30 mouse cellular contexts compared by ENCODE assay signal in the genomic region with DNA sequence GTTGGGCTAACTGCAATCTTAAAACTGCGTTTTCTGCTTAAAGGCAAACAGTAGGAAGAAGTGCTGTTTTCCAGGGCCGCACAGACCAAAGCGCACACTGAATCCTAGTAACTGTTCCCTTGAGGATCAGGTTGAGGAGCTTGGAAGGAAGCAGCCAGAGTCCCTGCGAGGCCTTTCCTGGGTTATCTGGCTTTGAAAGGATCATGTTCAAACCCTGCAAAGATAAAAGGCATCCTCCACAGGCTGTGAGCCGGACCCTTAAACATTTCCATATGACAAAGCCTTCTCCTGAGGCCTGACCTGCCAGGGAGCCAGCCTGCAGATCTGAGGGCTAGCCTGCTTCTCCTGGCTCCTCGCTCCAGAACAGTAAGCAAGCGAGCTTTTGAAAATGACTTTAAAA. TPM values are rescaled to one million over a fixed set of nuclear protein-coding genes. Genes with fewer than 3 reads are reported as not detected.
DNase-seq lines count a peak whose midpoint lies in the region; ATAC-seq and TF ChIP-seq lines count a peak whose summit lies in the region.
"Had no signal": no experiment of that assay in that cellular context is flagged by ENCODE, and none has a peak within 500 bp of the region (broad histone marks: within the 10 kb centered on the region; RNA-seq: fewer than 3 reads in every experiment).

No protein-coding gene starts in this region.

- H3K27me3 ChIP-seq in midbrain, embryonic 14.5 days (ENCODE audit: control insufficient read depth, insufficient read depth, low read length): no peaks in the 10 kb centered on the region
- H3K27me3 ChIP-seq in midbrain, postnatal 0 days (ENCODE audit: insufficient read depth, low read length): no peaks in the 10 kb centered on the region
- no peaks in the 10 kb centered on the region for H3K27me3 ChIP-seq in forebrain, embryonic 15.5 days
- H3K27me3 ChIP-seq: embryonic facial prominence, embryonic 15.5 days; neural tube, embryonic 12.5 days; stomach, embryonic 15.5 days had no signal

- H3K4me2 ChIP-seq in midbrain, embryonic 14.5 days (ENCODE audit: low read length): no peak overlapping the region
- no peak overlapping the region for H3K4me2 ChIP-seq in midbrain, postnatal 0 days (ENCODE audit: low read depth, low read length, poor library complexity, severe bottlenecking)
- H3K4me2 ChIP-seq in forebrain, embryonic 15.5 days (replicated peaks): no peak overlapping the region
- H3K4me2 ChIP-seq: embryonic facial prominence, embryonic 15.5 days; kidney, embryonic 15.5 days; liver, embryonic 11.5 days; midbrain, embryonic 11.5 days; neural tube, embryonic 12.5 days; stomach, embryonic 15.5 days had no signal

- no peak overlapping the region for H3K4me3 ChIP-seq in midbrain, embryonic 14.5 days (replicated peaks; ENCODE audit: low read depth, low read length)
- no peak overlapping the region for H3K4me3 ChIP-seq in midbrain, postnatal 0 days (ENCODE audit: low read depth, low read length)
- no peak overlapping the region for H3K4me3 ChIP-seq in forebrain, embryonic 15.5 days
- H3K4me3 ChIP-seq: embryonic facial prominence, embryonic 15.5 days; kidney, embryonic 15.5 days; neural tube, embryonic 12.5 days; stomach, embryonic 15.5 days had no signal

- 35% methylated on average over 7 of the region's 7 CpGs for WGBS in midbrain, embryonic 14.5 days
- WGBS in midbrain, postnatal 0 days: 34% methylated on average over 7 of the region's 7 CpGs
- 55% methylated on average over 7 of the region's 7 CpGs for WGBS in forebrain, embryonic 15.5 days

- TF ChIP-seq CTCF in midbrain, postnatal 0 days (IDR thresholded peaks at IDR 0.05): no peak

- peak; percentile 29 for DNase-seq in midbrain, embryonic 14.5 days
- no peak for DNase-seq in midbrain, postnatal 0 days (ENCODE audit: low spot score)
- peak; percentile 4 for DNase-seq in embryo, embryonic 11.5 days (ENCODE audit: low read depth, low spot score)
- peak; percentile 23 for DNase-seq in forelimb bud, embryonic 11.5 days (ENCODE audit: low read depth, low spot score)
- no peak for DNase-seq in thymus, postnatal 0 days (ENCODE audit: low spot score)
- no peak for DNase-seq in right cerebral cortex, postnatal 10 days (ENCODE audit: low spot score in 2 of 2)
- DNase-seq: adrenal gland, adult 8-10 months; cerebellum, adult 18-20 months; cerebellum, postnatal 36 days; forebrain, postnatal 0 days; gastrocnemius, postnatal 25 days; heart, adult 18-20 months; heart, postnatal 36 days; kidney, adult 11 months; kidney, postnatal 36 days; liver, postnatal 0 days; retina, postnatal 1 day; right cerebral cortex, postnatal 4 days; thymus, postnatal 36 days had no signal

- no peak overlapping the region for H3K27ac ChIP-seq in midbrain, embryonic 14.5 days (replicated peaks; ENCODE audit: low read depth, low read length)
- no peak overlapping the region for H3K27ac ChIP-seq in midbrain, postnatal 0 days (ENCODE audit: low read depth, low read length)
- no peak overlapping the region for H3K27ac ChIP-seq in forebrain, embryonic 15.5 days (replicated peaks)
- H3K27ac ChIP-seq: embryonic facial prominence, embryonic 15.5 days; kidney, embryonic 15.5 days; macrophage; neural tube, embryonic 12.5 days; stomach, embryonic 15.5 days had no signal

- H3K9ac ChIP-seq in midbrain, embryonic 14.5 days (replicated peaks; ENCODE audit: low read length): no peak overlapping the region
- H3K9ac ChIP-seq in midbrain, postnatal 0 days (replicated peaks; ENCODE audit: low read length, poor library complexity, severe bottlenecking): no peak overlapping the region
- no peak overlapping the region for H3K9ac ChIP-seq in forebrain, embryonic 15.5 days (replicated peaks)
- H3K9ac ChIP-seq: embryonic facial prominence, embryonic 15.5 days; forebrain, postnatal 0 days; kidney, embryonic 15.5 days; liver, postnatal 0 days; neural tube, embryonic 12.5 days; stomach, embryonic 15.5 days had no signal

- H3K36me3 ChIP-seq in midbrain, embryonic 14.5 days (ENCODE audit: control insufficient read depth, insufficient read depth, low read length): no peaks in the 10 kb centered on the region
- H3K36me3 ChIP-seq in midbrain, postnatal 0 days (ENCODE audit: insufficient read depth, low read length): no peaks in the 10 kb centered on the region
- H3K36me3 ChIP-seq in forebrain, embryonic 15.5 days: no peaks in the 10 kb centered on the region
- H3K36me3 ChIP-seq: embryonic facial prominence, embryonic 15.5 days; kidney, embryonic 15.5 days; neural tube, embryonic 12.5 days; stomach, embryonic 15.5 days had no signal

- ATAC-seq in midbrain, embryonic 14.5 days (ENCODE audit: low FRiP score, low TSS enrichment): no peak
- no peak for ATAC-seq in midbrain, postnatal 0 days (ENCODE audit: low FRiP score)
- ATAC-seq in forebrain, embryonic 15.5 days (replicated peaks): no peak
- ATAC-seq: forebrain, postnatal 0 days; liver, postnatal 0 days; lung, postnatal 0 days had no signal

- no peaks in the 10 kb centered on the region for H3K9me3 ChIP-seq in midbrain, embryonic 14.5 days (ENCODE audit: control insufficient read depth, low read length)
- H3K9me3 ChIP-seq in midbrain, postnatal 0 days (ENCODE audit: low read length): no peaks in the 10 kb centered on the region
- H3K9me3 ChIP-seq in forebrain, embryonic 15.5 days: no peaks in the 10 kb centered on the region
- H3K9me3 ChIP-seq: embryonic facial prominence, embryonic 15.5 days; kidney, embryonic 15.5 days; neural tube, embryonic 12.5 days; stomach, embryonic 15.5 days had no signal

- H3K4me1 ChIP-seq in midbrain, embryonic 14.5 days (ENCODE audit: control insufficient read depth, insufficient read depth, low read length): peaks cover 9% of the 10 kb centered on the region; the same call in 1 of the 2 replicates
- H3K4me1 ChIP-seq in midbrain, postnatal 0 days (ENCODE audit: insufficient read depth, low read length): no peaks in the 10 kb centered on the region
- H3K4me1 ChIP-seq in forebrain, embryonic 15.5 days: no peaks in the 10 kb centered on the region
- H3K4me1 ChIP-seq: embryonic facial prominence, embryonic 15.5 days; kidney, embryonic 15.5 days; neural tube, embryonic 12.5 days; stomach, embryonic 15.5 days had no signal

RNA-seq across cellular contexts. Expression of gene Irx2, which starts 56.7 kb away (rescaled TPM):
- polyA plus RNA-seq in midbrain, embryonic 14.5 days (2014; fragmentation: Nextera tagmentation; extraction: Ambion mirVana): 57.1 and 64.8 TPM in 2 replicates
- 68.5 and 76.4 TPM in 2 replicates for total RNA-seq in midbrain, postnatal 0 days (2014; rRNA removed)
- 21.2 and 26.5 TPM in 2 replicates for polyA plus RNA-seq in midbrain, postnatal 0 days (2015; fragmentation: Nextera tagmentation; extraction: Ambion mirVana)
- 0.17 and 0.29 TPM in 2 replicates for polyA plus RNA-seq in thymus, postnatal 0 days (2015; fragmentation: Nextera tagmentation; extraction: Ambion mirVana)
- 0.90 and 1.4 TPM in 2 replicates for polyA plus RNA-seq in forebrain, embryonic 15.5 days (2015; fragmentation: Nextera tagmentation; extraction: Ambion mirVana)
- total RNA-seq: gastrocnemius, postnatal 25 days; left cerebral cortex, postnatal 36 days; MEL had no signal
- polyA plus RNA-seq: liver, postnatal 0 days; macrophage had no signal

Comparison
In these comparisons a context has a peak if more than half of its experiments do, and no peak if none do; other contexts are left out.
1. DNase-seq: peak in midbrain, embryonic 14.5 days (single experiment), embryo, embryonic 11.5 days (single experiment) and forelimb bud, embryonic 11.5 days (single experiment); none in midbrain, postnatal 0 days (single experiment), thymus, postnatal 0 days (single experiment) and right cerebral cortex, postnatal 10 days (0 of 2).